Mouse (Mus musculus): ENCODE results near the gene Hsp90aa1. TPM values are rescaled to one million over a fixed set of nuclear protein-coding genes. Genes with fewer than 3 reads are reported as not detected.
"Not testable (repeated sequence)": the region's sequence is repeated elsewhere in the genome, so short reads cannot be mapped to it uniquely, and the experiment has no call there.

Gene Hsp90aa1
- polyA plus RNA-seq (2015; fragmentation: Nextera tagmentation; extraction: Ambion mirVana), result 1,449 and 1,487 TPM in 2 replicates

- WGBS, result 54% methylated on average over 4 of the region's 4 CpGs
- peaks cover 21% of the 10 kb centered on the region for H3K4me1 ChIP-seq (replicated peaks)
Observed at GRCm38 (mm10) chr12:110702556-110702955, at the start of gene Hsp90aa1. Hsp90aa1 (minus strand) TSS chr12:110702728.

DNA sequence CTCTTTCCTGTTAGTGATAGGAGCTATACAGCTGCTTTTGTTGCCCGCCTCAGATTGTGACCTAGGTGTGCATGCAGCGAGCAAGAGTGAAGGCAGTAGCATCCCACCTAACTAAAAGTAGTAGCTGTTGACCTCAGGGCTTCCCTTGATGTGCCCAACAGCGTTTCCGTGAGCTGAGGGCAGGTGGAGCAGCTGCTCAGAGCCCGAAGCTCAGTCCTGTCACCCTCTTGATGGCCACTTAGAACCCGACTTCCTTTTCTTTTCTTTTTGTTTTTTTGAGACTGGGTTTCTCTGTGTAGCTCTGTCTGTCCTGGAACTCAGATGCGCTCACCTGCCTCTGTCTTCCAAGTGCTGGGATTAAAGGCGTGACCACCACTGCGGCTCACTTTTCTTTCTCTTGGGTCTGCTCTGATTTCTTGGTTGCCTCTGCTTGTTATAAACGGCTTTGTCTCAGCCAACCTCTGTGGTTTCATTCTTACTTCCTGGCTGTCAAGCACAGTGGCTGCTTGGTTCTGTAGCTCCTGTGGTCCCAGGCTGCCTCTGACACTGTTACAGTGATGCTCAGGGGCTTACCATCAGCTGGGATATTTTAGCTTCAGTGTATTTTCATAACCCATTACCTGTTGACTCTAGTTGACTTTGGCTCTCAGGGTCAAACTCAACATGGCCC, 48.4 kb upstream of the Hsp90aa1 start:
- peaks cover 8% of the 10 kb centered on the region; the same call in 1 of the 2 replicates for H3K36me3 ChIP-seq
- H3K9ac ChIP-seq, result no peak overlapping the region
- 87% methylated on average over 10 of the region's 10 CpGs for WGBS
- no peaks in the 10 kb centered on the region for H3K9me3 ChIP-seq
- H3K27me3 ChIP-seq, result no peaks in the 10 kb centered on the region
- H3K4me3 ChIP-seq, result no peak overlapping the region
- ATAC-seq (ENCODE audit: low FRiP score), result no peak
- H3K4me2 ChIP-seq, result no peak overlapping the region
- peaks cover 3% of the 10 kb centered on the region for H3K4me1 ChIP-seq (replicated peaks)
- no peak overlapping the region for H3K27ac ChIP-seq

More at GRCm38 (mm10) chr12:110702556-110702955, at the start of gene Hsp90aa1:
- H3K9ac ChIP-seq, result 0 out of 2 replicates have a peak within 1 kb of the TSS, but pooled peaks have one; percentile 4
- ATAC-seq (ENCODE audit: low FRiP score), result 0 out of 2 replicates have a peak, but pooled peaks have one; percentile 4
- no peak within 1 kb of the TSS for H3K27ac ChIP-seq
- H3K36me3 ChIP-seq, result no peaks in the 10 kb centered on the region
- H3K4me3 ChIP-seq, result no peak within 1 kb of the TSS
- H3K9me3 ChIP-seq, result no peaks in the 10 kb centered on the region
- peaks cover 5% of the 10 kb centered on the region; the same call in 1 of the 2 replicates for H3K27me3 ChIP-seq
- no peak within 1 kb of the TSS for H3K4me2 ChIP-seq

DNA sequence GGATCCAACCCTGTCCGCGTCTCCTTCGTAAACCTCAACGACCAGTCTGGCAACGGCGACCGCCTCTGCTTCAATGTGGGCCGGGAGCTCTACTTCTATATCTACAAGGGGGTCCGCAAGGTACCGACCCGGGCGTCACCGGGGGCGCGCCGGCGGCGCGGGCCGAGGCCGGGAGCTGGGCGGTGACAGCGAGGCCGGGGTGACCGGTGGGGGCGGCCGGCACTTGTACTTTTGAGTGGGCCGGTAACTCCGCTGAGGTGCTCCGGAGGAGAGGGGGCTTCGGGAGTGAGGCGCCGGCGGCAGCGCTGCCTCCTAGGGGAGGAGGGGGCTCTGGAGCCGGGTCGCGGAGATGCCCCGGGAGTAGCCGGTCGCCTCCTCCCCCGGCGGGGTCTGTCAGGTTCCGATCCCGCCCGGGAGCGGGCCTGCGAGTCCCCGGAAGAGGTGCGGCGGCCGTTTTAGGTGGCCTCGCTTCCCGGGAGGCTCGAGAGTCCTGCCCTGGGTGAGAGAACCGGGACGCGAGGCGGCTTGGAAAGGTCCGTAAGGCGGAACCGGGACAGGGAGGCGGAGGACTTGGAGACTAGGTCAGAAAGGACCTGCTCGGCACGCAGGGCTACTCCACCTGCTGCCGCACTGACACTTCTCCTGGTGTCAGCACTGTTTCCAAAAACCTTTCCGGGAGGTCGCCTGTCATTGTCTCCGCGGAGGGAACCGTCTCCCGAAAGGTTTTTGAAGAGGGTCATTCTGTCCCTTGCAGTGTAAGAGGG, 35.8 kb upstream of the Hsp90aa1 start:
- peak overlapping the region; percentile 98 for H3K4me3 ChIP-seq
- H3K9me3 ChIP-seq, result no peaks in the 10 kb centered on the region
- no peaks in the 10 kb centered on the region for H3K36me3 ChIP-seq
- peak overlapping the region; percentile 89 for H3K4me2 ChIP-seq
- peak overlapping the region; percentile 94 for H3K9ac ChIP-seq
- under 1% methylated on average over 63 of the region's 72 CpGs for WGBS
- H3K27ac ChIP-seq, result peak overlapping the region; percentile 94
- peaks cover 34% of the 10 kb centered on the region for H3K4me1 ChIP-seq (replicated peaks)
- H3K27me3 ChIP-seq, result peaks cover 16% of the 10 kb centered on the region
- ATAC-seq (ENCODE audit: low FRiP score), result peak; percentile 87

DNA sequence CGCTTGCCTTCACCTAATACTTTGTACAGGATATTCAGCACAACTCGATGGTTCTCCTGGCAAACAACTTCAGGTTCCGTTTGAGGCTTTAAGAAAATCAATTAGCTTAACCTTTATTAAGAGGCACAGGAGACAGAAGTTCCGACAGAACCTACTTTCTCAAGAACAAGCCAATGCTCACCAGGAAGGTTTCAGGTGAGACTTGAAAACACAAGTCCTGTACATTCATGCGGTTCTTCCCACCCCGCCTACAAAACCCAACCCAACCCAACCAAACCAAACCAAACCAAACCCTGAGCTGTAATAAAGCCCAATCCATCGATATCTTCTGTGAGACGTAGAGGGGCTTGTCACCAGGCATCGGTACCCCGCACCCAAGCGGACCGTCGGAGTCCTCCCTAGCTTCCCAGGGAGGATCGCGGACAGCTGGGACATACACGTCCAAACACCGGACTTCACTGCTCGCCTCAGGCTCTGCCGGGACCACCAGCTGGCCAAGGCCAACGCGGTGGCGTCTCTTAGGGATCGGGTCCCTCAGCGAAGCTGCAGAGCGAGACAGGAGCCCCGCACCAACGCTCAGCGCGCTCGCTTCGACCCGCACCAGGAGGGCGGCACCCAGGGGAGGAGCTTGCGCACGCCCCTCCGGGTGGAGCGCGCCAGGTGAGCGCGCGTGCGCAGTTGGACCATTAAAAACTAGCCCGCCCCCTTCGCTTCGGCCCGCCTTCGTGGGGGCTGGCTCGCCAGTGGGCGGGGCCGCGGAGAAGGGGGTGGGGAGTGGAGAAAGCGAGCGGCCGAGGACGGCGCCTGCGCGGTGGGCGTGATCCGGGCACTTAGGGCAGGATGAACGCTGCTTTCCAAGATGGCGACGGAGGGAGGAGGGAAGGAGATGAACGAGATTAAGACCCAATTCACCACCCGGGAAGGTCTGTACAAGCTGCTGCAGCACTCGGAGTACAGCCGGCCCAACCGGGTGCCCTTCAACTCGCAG, 34.9 kb upstream of the Hsp90aa1 start, which contains the start of gene Wdr20:
Gene Wdr20, plus strand, starts transcription at position 775 of the 988 bp plus-strand sequence.
- Histone ChIP-seq H3K4me3 (peak within 1 kb of the TSS; percentile 98), H3K9me3 (no peaks in the 10 kb centered on the region), H3K4me1 (replicated peaks) (peaks cover 34% of the 10 kb centered on the region), H3K36me3 (no peaks in the 10 kb centered on the region), H3K27ac (peak within 1 kb of the TSS; percentile 94), H3K4me2 (peak within 1 kb of the TSS; percentile 89), H3K9ac (peak within 1 kb of the TSS; percentile 94), H3K27me3 (peaks cover 16% of the 10 kb centered on the region)
- 1% methylated on average over 69 of the region's 69 CpGs for WGBS
- peak; percentile 95 for ATAC-seq (ENCODE audit: low FRiP score)

GRCm38 (mm10) chr12:110736641-110737040, 34.1 kb upstream of the Hsp90aa1 start:
- Histone ChIP-seq H3K36me3 (no peaks in the 10 kb centered on the region), H3K27ac (no peak overlapping the region; the same call in 1 of the 2 replicates), H3K9ac (no peak overlapping the region; the same call in 1 of the 2 replicates), H3K4me3 (peak overlapping the region; percentile 98), H3K4me2 (peak overlapping the region; percentile 72), H3K4me1 (replicated peaks) (peaks cover 34% of the 10 kb centered on the region), H3K9me3 (no peaks in the 10 kb centered on the region), H3K27me3 (peaks cover 16% of the 10 kb centered on the region)
- no peak for ATAC-seq (ENCODE audit: low FRiP score)
- 19% methylated on average over 4 of the region's 4 CpGs for WGBS

DNA sequence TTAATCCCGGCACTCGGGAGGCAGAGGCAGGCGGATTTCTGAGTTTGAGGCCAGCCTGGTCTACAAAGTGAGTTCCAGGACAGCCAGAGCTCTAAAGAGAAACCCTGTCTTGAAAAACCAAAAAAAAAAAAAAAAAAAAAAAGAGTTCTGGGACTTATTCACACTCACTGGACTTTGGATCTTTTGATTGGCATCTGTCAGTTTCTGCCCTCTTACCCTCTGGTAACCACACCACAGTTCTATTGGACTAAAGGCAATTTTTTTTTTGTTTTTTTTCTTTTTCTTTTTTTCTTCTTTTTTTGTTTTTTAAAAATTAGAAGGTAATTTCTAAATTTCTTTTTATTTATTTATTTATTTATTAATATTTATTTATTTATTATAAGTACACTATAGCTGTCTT, 30.7 kb upstream of the Hsp90aa1 start:
- H3K9ac ChIP-seq; H3K4me1 ChIP-seq (replicated peaks); H3K27ac ChIP-seq; H3K4me2 ChIP-seq; H3K36me3 ChIP-seq; ATAC-seq (ENCODE audit: low FRiP score); H3K4me3 ChIP-seq; H3K9me3 ChIP-seq: not testable (repeated sequence)
- whole genome bisulfite sequencing, result 96% methylated on average over 3 of the region's 3 CpGs
- peaks cover 19% of the 10 kb centered on the region for H3K27me3 ChIP-seq

- Histone ChIP-seq H3K4me1 (replicated peaks) (no peaks in the 10 kb centered on the region), H3K27ac (no peak overlapping the region), H3K9ac (no peak overlapping the region), H3K27me3 (peaks cover 3% of the 10 kb centered on the region; the same call in 1 of the 2 replicates), H3K4me3 (no peak overlapping the region), H3K9me3 (no peaks in the 10 kb centered on the region), H3K36me3 (no peaks in the 10 kb centered on the region), H3K4me2 (no peak overlapping the region)
- no peak for ATAC-seq (ENCODE audit: low FRiP score)
- WGBS, result 57% methylated on average over 1 of the region's 1 CpGs
Observed at GRCm38 (mm10) chr12:110726428-110726827, 23.9 kb upstream of the Hsp90aa1 start.

- 85% methylated on average over 5 of the region's 5 CpGs for WGBS
- Histone ChIP-seq H3K27ac (no peak overlapping the region), H3K9me3 (no peaks in the 10 kb centered on the region), H3K4me1 (replicated peaks) (no peaks in the 10 kb centered on the region), H3K9ac (no peak overlapping the region), H3K27me3 (peaks cover 3% of the 10 kb centered on the region; the same call in 1 of the 2 replicates), H3K4me3 (no peak overlapping the region), H3K36me3 (no peaks in the 10 kb centered on the region), H3K4me2 (no peak overlapping the region)
- no peak for ATAC-seq (ENCODE audit: low FRiP score)
Observed at GRCm38 (mm10) chr12:110725489-110725888, 23.0 kb upstream of the Hsp90aa1 start.

DNA sequence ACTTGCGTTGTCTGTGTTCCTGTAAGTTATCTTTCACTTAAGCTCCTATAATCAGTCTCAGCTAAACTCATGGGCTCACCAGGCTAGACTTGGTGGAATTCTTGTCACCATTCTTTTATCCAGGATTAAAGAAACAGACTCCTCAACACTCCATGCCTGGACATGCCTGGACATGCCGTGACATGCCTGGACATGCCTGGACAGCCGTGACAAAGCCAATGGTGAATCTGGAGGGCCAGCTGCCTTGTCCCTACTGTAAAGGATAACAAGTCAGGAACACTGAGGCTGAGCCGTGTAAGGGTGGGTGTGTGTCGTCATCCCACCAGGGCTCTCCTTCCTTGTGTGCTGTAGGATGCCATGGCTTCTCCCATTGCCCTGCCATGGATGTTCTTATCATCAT, 22.5 kb upstream of the Hsp90aa1 start:
- Histone ChIP-seq H3K9ac (no peak overlapping the region), H3K9me3 (no peaks in the 10 kb centered on the region), H3K4me2 (no peak overlapping the region), H3K36me3 (no peaks in the 10 kb centered on the region), H3K4me3 (no peak overlapping the region), H3K27me3 (no peaks in the 10 kb centered on the region), H3K4me1 (replicated peaks) (no peaks in the 10 kb centered on the region), H3K27ac (no peak overlapping the region)
- 94% methylated on average over 5 of the region's 5 CpGs for WGBS
- no peak for ATAC-seq (ENCODE audit: low FRiP score)

DNA sequence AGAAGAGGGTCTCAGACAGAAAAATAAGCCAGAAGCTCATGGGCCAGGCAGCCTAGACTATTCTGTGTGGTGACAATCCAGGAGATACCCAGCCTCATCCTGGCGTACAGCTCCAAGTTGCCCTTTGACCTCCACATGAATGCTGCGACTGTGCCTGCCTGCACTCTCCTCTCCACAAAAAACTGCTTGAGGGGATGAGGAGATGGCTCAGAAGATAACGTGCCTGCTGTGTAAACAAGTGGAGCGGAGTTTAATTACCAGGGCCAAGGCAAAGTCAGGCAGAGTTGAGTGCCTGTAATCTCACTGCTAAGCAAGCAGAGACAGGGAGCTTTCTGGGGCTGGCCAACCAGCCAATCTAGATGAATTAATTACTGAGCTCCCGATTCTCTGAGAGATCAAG, 13.5 kb upstream of the Hsp90aa1 start:
- 0 out of 2 replicates have a peak, but pooled peaks cover 3% of the 10 kb centered on the region for H3K9me3 ChIP-seq

GRCm38 (mm10) chr12:110714215-110714614, 11.7 kb upstream of the Hsp90aa1 start:
- Histone ChIP-seq H3K9ac (no peak overlapping the region), H3K9me3 (0 out of 2 replicates have a peak, but pooled peaks cover 3% of the 10 kb centered on the region), H3K4me3 (no peak overlapping the region), H3K4me2 (no peak overlapping the region), H3K27ac (no peak overlapping the region), H3K27me3 (peaks cover 3% of the 10 kb centered on the region; the same call in 1 of the 2 replicates), H3K36me3 (no peaks in the 10 kb centered on the region), H3K4me1 (replicated peaks) (no peaks in the 10 kb centered on the region)
- WGBS, result 96% methylated on average over 6 of the region's 6 CpGs
- ATAC-seq (ENCODE audit: low FRiP score), result no peak

More for the DNA sequence above, 13.5 kb upstream of the Hsp90aa1 start:
- Histone ChIP-seq H3K9ac (no peak overlapping the region), H3K4me1 (replicated peaks) (no peaks in the 10 kb centered on the region), H3K36me3 (no peaks in the 10 kb centered on the region), H3K4me2 (no peak overlapping the region), H3K27me3 (peaks cover 3% of the 10 kb centered on the region; the same call in 1 of the 2 replicates), H3K4me3 (no peak overlapping the region), H3K27ac (no peak overlapping the region)
- 39% methylated on average over 5 of the region's 5 CpGs for WGBS
- no peak for ATAC-seq (ENCODE audit: low FRiP score)
